Mouse (Mus musculus) splenic B cell, adult 2 months (primary cell): ENCODE data around the gene Apoc2.
A peak's percentile ranks its signal among the peaks of the same experiment; 100 is the strongest.
"Not testable (repeated sequence)": the region's sequence is repeated elsewhere in the genome, so short reads cannot be mapped to it uniquely, and the experiment has no call there.

Experiments
- DNase-seq: peaks from one replicate; pipeline ENCODE4 v3.0.0-alpha.2; 2011; ENCODE audit warnings: low read depth, low spot score
- H3K27me3 ChIP-seq: 2 replicates; pipeline ENCODE4 v1.6.1; 2012; ENCODE audit warnings: mild to moderate bottlenecking, low read length, moderate library complexity, mixed read lengths; ENCODE audit not compliant: control insufficient read depth, poor library complexity, insufficient read depth, severe bottlenecking
- H3K36me3 ChIP-seq: 2 replicates; pipeline ENCODE4 v1.6.1; 2012; ENCODE audit warnings: mild to moderate bottlenecking, low read length, moderate library complexity, mixed read lengths; ENCODE audit not compliant: control insufficient read depth, poor library complexity, insufficient read depth, severe bottlenecking

The Apoc2 gene

DNA sequence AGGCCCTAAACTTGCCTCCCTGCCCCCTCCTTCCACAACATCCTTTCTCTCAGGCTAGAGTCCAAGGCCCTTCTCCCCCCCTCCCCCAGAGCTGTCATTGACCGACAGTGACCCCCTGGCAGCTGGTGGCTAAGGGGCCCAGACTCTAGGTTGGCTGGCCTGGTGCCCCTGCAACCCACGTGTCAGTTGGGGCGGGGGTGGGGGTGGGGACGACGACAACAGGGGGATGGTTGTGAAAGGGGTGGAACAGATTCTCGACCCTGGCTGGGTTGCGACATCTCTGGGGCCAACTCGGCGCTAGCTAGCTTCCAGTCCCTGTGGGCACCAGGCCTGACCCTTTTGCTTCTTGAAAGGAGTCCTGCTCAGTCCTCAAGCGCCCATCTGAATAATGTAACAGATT lies 15.7 kb upstream of the Apoc2 start:
- Histone ChIP-seq H3K36me3 (no peaks in the 10 kb centered on the region), H3K27me3 (no peaks in the 10 kb centered on the region)
- DNase-seq = no peak

DNA sequence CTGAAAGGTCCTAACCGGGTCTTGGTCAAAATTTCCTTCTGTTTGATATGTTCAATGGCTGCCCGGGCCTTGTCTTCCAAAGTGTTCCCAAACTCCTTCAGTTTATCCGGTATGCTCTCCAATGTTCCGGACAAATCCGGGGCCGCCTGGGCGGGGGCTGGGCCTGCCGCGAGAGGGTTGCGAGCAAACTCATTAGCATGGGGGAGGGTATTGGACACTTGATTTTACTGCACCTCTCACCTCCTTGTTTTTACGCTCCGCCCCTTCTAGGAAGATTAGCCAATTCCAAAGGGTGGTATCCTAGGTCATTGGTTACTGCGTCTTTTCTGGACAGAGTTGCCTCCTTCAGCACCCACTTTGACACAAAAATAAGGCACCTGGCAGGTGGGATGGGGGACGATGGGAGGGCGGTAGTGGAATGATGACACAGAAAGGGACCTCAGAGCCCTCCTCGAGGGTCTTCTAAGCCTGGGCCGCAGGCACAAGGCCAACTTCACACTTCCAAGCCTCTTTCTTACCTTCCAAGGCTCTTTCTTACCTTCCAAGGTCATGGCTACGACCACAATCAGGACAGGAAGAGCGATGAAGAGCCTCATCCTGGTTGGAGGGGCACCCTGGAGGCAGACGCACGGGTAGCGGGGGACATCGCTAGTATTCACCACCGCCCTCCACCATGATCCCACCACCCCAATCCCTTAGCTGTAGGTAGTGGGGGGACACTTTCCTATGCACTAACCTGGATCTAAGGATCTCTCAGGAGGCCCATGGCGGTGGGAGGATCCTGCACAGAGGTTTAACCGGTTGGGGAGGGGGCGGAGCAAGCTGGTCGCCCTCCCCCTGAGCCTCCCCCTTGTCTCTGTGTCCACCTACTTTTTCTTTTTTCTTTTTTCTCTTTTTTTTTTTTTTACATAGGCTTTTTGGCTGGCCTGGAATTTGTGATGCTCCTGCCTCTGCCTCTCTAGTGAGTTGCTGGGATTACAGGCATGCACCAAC lies 14.4 kb upstream of the Apoc2 start, which contains the start of gene Apoc1:
Gene Apoc1 (minus strand): TSS at position 788 of the 993 bp plus-strand sequence.
- Histone ChIP-seq H3K27me3 (no peaks in the 10 kb centered on the region), H3K36me3 (no peaks in the 10 kb centered on the region)
- DNase-seq = no peak

DNA sequence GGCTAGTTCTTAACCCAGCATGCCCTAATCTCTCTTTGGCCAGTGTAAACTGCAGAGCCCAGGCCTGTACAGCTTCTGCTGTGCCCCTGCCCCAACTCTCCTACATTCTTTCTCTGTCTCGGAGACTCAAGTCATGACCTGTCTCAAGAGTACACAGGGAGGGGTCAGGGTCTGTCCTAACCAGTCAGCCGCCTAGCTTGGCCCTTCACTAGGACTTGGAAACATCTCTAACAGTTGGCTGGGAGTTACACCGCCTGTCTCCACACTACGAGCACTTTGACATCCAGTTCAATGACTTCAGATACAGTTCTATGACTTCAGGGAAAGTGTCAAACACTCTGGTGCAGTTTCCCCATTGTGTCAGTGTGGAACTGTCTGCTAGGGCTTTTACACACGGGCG lies 13.7 kb upstream of the Apoc2 start:
- Histone ChIP-seq H3K27me3 (no peaks in the 10 kb centered on the region), H3K36me3 (no peaks in the 10 kb centered on the region)
- DNase-seq = no peak

GRCm38 (mm10) chr7:19690845-19691244 lies 13.1 kb upstream of the Apoc2 start:
- no peak for DNase-seq
- Histone ChIP-seq H3K36me3 (no peaks in the 10 kb centered on the region), H3K27me3 (no peaks in the 10 kb centered on the region)

DNA sequence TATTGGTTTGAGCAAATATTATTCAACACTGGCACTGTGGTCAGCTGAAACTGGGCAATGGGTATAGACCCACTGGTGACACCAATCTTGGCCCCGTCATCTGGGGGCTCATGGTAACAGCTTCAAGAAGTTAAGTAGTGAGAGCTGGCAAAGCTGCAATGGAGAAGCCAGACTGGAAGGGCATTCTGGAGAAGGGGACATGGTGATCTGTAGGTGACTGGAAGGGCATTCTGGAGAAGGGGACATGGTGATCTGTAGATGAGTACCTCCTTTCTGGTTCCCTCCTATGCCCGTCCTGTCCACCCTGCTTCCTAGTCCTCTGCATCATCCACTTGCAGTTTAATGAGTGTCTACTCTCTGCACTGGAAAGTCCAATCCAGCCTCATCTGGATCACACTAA lies 10.9 kb upstream of the Apoc2 start:
- H3K27me3 ChIP-seq = no peaks in the 10 kb centered on the region
- H3K36me3 ChIP-seq = no peaks in the 10 kb centered on the region
- no peak for DNase-seq

DNA sequence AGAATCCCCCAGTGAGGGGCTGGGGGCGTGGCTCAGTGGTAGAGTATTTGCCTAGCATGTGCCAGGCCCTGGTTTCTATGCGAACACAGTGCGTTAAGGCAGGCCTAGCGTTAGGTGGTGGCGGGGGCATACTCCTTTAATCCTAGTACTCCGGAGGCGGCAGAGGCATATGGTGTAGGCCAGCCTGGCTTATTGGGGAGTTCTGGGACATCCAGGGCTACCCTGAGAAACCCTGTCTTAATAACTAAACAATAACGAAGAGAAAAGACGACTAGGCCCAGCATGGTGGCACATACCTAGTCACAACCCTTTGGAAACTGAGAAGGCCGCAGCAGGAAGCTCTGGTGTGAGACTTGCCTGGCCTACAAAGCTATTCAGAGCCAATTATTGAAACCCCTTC lies 10.4 kb upstream of the Apoc2 start:
- Histone ChIP-seq H3K36me3 (no peaks in the 10 kb centered on the region), H3K27me3 (no peaks in the 10 kb centered on the region)
- DNase-seq = no peak

GRCm38 (mm10) chr7:19686927-19687583 lies 9.3 kb upstream of the Apoc2 start:
- DNase-seq, H3K27me3 ChIP-seq, H3K36me3 ChIP-seq: not testable (repeated sequence)

DNA sequence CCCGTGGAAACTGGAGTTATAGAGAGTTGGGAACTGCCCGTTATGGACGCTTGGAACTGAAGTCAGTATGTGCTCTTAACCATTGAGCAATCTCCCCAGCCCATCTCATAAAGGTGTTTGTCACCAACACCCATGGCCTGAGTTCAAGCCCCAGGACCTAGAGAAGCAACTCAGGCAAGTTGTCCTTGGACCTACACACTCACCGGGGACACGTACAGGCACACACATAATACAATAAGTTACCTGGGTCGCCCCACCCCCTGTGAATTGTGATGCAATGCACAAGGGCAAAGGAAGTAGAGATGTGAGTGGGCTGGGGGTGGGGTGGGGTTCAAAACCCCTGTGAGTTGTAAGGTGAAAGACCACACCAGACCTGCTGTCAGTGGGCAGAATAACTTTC lies 8.8 kb upstream of the Apoc2 start:
- Histone ChIP-seq H3K36me3 (no peaks in the 10 kb centered on the region), H3K27me3 (no peaks in the 10 kb centered on the region)
- DNase-seq = no peak

DNA sequence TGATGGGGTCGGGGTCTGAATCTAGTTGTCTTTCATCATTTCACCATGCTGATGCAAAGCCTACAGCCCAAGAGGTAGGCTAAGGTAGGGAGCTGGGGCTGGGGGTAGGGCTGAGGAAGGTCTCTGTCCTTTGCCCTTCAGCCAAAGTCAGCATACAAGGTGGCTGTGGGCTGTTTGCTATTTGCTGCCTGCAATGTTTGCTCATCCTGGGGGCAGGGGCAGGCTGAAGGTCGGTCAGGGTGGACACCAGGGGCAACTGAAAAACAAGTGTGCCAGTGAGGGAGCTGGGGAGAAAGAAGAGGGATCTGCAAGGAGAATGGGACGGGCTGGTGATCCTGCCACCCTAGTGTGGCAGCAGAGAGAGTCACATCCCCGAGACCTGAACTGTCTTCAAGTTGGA lies 7.6 kb upstream of the Apoc2 start:
- no peaks in the 10 kb centered on the region for H3K27me3 ChIP-seq
- no peaks in the 10 kb centered on the region for H3K36me3 ChIP-seq
- no peak for DNase-seq

- H3K36me3 ChIP-seq = no peaks in the 10 kb centered on the region
- no peaks in the 10 kb centered on the region for H3K27me3 ChIP-seq
- DNase-seq = peak; percentile 72
Measured at GRCm38 (mm10) chr7:19683771-19684201, 6.0 kb upstream of the Apoc2 start.

- H3K27me3 ChIP-seq = no peaks in the 10 kb centered on the region
- H3K36me3 ChIP-seq = no peaks in the 10 kb centered on the region
- no peak for DNase-seq
Measured at GRCm38 (mm10) chr7:19682979-19683378, 5.2 kb upstream of the Apoc2 start.

- DNase-seq = no peak
- Histone ChIP-seq H3K27me3 (no peaks in the 10 kb centered on the region), H3K36me3 (no peaks in the 10 kb centered on the region)
Measured at GRCm38 (mm10) chr7:19681202-19681694, 3.5 kb upstream of the Apoc2 start, which contains the start of the genes Gm44805 and Apoc4. Gm44805 (minus strand) TSS chr7:19681423. Apoc4 (minus strand) TSS chr7:19681479.

DNA sequence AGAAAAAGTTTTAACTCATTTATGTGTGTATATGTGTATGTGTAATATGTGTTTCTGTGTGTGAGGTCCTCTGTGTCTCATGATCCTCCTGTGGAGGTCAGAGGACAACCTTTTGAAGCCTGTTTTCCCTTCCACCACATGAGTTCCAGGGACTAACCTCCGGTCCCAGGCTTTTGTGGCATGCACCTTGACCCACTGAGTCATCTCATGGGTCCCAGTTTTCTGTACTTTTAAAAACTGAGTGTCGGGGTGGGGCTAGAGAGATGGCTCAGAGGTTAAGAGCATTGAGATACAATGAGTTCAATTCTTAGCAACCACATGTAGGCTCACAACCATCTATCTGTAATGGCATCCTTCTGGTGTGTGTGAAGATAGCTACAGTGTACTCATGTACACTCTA lies 3.0 kb upstream of the Apoc2 start:
- H3K36me3 ChIP-seq = no peaks in the 10 kb centered on the region
- no peak for DNase-seq
- H3K27me3 ChIP-seq = no peaks in the 10 kb centered on the region

GRCm38 (mm10) chr7:19678901-19679300 lies 1.2 kb upstream of the Apoc2 start:
- no peak for DNase-seq
- Histone ChIP-seq H3K27me3 (no peaks in the 10 kb centered on the region), H3K36me3 (no peaks in the 10 kb centered on the region)

DNA sequence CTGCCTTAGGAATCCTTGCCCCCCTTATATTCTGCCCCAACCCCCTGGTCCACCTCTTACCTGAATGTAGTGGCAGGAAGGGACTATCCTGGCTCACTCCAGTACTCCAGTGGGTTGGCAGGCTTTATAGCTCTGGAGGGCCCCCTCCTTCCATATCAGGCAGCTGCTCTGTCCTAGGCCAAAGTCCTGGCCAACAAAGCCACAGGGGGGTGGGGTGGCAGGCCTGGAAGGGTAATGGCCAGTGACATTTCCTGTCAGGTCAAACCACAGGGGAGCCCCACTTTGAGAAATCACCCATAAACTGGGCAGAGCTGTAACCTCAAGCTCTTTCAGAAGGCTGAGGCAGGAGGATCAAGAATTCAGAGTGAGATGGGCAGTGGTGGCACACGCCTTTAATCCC lies 1.1 kb downstream of the Apoc2 start:
- no peaks in the 10 kb centered on the region for H3K27me3 ChIP-seq
- no peaks in the 10 kb centered on the region for H3K36me3 ChIP-seq
- DNase-seq = no peak
